Mouse (Mus musculus) liver, adult 10 weeks (tissue): ENCODE data around the gene Cyfip2. TPM values are rescaled to one million over a fixed set of nuclear protein-coding genes. Genes with fewer than 3 reads are reported as not detected.

Source experiments
- polyA plus RNA-seq: library from polyadenylated mRNA; stranded (reverse); fragments of 350-450 nt; fragmentation: Illumina TruSeq; extraction: RNeasy Lipid Tissue Mini Kit (QIAGEN cat#74804); gene quantifications from one replicate; pipeline ENCODE4 v1.2.3, GENCODE M21; 2014; ENCODE audit warnings: low read depth, low replicate concordance

The Cyfip2 gene
- polyA plus RNA-seq, result 0.69 TPM

DNA sequence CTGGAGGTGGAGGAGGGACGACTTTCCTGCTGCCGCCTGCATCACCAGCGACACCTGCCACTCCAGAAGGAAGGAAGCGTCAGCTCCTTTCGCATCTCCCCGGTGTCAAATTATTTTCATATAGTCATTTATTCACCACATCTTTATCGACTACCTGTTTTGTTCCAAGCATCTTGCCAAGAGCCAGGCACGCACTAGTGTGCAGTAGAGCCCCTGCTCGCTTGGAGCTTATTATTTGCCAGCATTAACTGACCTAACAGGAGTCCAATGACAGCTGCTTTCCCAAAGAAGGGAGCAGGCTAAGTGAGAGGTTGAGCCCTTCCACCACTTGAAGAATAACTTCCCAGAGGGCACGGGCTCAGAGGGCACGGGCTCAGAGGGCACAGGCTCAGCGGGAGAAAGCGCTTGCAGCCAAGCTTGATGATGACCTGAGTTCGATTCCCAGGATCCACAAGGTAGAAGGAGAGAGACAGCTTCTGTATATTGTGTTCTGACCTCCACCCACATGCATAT, at the start of gene Cyfip2:
TSS of gene Cyfip2 (minus strand) at position 337 of the 513 bp plus-strand sequence.

DNA sequence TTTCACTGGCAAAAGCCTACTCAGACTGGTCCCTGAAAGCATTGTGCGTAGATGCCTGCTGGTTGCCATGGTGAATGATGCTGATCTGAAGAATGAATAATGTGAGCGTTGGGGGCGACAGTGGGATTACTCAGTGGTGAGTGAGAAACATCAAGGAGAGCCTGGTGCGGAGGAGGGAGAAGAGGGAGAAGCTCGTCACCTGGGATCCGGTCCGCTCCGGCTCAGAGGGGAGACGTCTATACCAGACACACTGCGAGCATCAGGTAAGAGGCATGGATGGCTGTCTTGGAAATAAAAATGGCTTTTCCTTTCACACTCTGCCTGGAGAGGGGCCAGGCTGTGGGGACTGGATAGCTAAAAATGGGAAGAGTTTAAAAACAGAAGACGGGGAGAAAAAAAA, 77.3 kb downstream of the Cyfip2 start, which contains the start of gene Fndc9:
TSS of gene Fndc9 (plus strand) at position 198 of the 400 bp plus-strand sequence.

DNA sequence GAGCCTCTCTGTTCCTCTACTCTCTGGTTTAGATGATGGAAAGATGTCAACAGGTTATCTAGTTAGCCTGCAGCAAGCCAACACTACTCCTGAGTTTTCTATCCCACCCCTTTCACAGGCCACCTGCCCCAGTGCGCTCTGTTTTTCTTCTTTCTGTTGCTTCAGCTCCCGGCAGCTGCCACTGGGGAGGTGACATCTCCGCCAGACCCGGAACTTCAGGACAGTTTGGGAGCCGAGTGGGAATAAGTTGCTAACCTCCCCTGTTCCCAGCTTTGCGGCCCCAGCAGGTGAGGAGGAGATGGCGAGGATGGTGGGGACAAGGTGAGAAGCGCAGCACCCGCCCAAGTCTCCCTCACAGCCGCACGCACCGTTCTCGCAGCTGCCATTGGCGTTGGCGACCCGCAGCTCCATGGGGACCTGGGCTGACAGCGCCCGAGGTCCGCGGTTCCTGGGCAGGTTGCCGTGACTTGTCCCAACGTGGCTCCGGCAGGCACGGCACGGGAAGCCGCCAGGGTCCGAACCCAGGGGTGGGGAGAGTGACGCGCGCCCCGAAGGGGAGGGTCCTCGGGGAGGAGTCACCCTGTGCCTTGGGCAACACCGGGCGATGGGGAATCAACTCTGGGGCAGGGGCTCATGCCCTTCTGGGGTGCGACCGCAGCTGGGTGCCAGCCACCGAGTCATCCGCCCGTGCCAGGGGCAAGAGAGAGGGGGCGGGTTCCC, 146.6 kb downstream of the Cyfip2 start, which contains the start of gene Nipal4:
TSS of gene Nipal4 (minus strand) at position 643 of the 720 bp plus-strand sequence.

Other genes with a start within 250 kb of the Cyfip2 start
- gene Nipal4, start 146.4 kb downstream of the Cyfip2 start, polyA plus RNA-seq, result not detected
- gene Fndc9, start 77.3 kb downstream of the Cyfip2 start, polyA plus RNA-seq, result not detected
- 0.24 TPM for gene Itk, start 76.7 kb upstream of the Cyfip2 start, polyA plus RNA-seq
- gene Fam71b, start 83.7 kb upstream of the Cyfip2 start, polyA plus RNA-seq, result not detected
- gene Med7, start 124.1 kb upstream of the Cyfip2 start, polyA plus RNA-seq, result 53.5 TPM
- not detected for gene Havcr2, start 142.1 kb upstream of the Cyfip2 start, polyA plus RNA-seq
- not detected for gene Gm12169, start 211.4 kb upstream of the Cyfip2 start, polyA plus RNA-seq